28 mouse cellular contexts compared by ENCODE assay signal in the genomic region with DNA sequence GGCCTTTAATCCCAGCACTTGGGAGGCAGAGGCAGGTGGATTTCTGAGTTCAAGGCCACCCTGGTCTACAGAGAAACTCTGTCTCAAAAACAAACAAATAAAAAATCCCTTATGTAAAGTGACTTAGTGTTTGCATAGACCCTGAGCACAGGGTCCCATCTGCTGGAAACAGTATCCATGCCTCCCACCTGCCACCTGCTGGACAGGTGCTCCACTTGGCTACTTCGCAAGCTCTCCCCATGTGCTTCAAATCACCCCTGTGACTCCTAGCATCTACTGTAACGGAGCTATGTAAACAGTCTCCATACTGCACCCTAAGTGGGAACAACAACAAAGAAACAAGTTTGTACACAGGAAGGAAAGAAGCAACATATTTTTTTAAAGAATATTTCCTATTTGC. TPM values are rescaled to one million over a fixed set of nuclear protein-coding genes. Genes with fewer than 3 reads are reported as not detected.
DNase-seq lines count a peak whose midpoint lies in the region; ATAC-seq and TF ChIP-seq lines count a peak whose summit lies in the region.
"Had no signal": no experiment of that assay in that cellular context is flagged by ENCODE, and none has a peak within 500 bp of the region (broad histone marks: within the 10 kb centered on the region; RNA-seq: fewer than 3 reads in every experiment).

No protein-coding gene starts in this region.

- H3K36me3 ChIP-seq in lung, postnatal 0 days (ENCODE audit: insufficient read depth, low read length), result no peaks in the 10 kb centered on the region
- H3K36me3 ChIP-seq in E14TG2a.4 (ENCODE audit: insufficient read depth, low read length), result no peaks in the 10 kb centered on the region
- H3K36me3 ChIP-seq: embryonic facial prominence, embryonic 13.5 days; forebrain, embryonic 12.5 days; heart, embryonic 13.5 days; hindbrain, embryonic 12.5 days had no signal

- TF ChIP-seq EP300 in lung, postnatal 0 days (IDR thresholded peaks at IDR 0.05), result no peak

- H3K4me3 ChIP-seq in lung, postnatal 0 days (ENCODE audit: low read depth, low read length), result no peak overlapping the region
- no peak overlapping the region for H3K4me3 ChIP-seq in E14TG2a.4 (replicated peaks; ENCODE audit: low read length)
- no peak overlapping the region for H3K4me3 ChIP-seq in bone marrow, adult 2 months (replicated peaks; ENCODE audit: control insufficient read depth, low read depth, low read length)
- H3K4me3 ChIP-seq: embryonic facial prominence, embryonic 13.5 days; erythroblast, embryonic 14.5 days; forebrain, embryonic 12.5 days; heart, adult 2 months; heart, embryonic 13.5 days; hindbrain, embryonic 12.5 days had no signal

- no peak for TF ChIP-seq POLR2A in bone marrow, adult 2 months (IDR thresholded peaks at IDR 0.05; ENCODE audit: borderline replicate concordance, control insufficient read depth, low read depth, low read length)

- peak; percentile 21 for TF ChIP-seq CTCF in lung, postnatal 0 days (IDR thresholded peaks at IDR 0.05)
- TF ChIP-seq CTCF in E14TG2a.4 (conservative IDR thresholded peaks at IDR 0.05; ENCODE audit: low read length), result peak; percentile 16; the same call in 1 of the 2 replicates
- peak; percentile 12; the same call in 1 of the 2 replicates for TF ChIP-seq CTCF in bone marrow, adult 2 months (IDR thresholded peaks at IDR 0.05; ENCODE audit: control insufficient read depth, insufficient read depth, low read length)

- WGBS in lung, postnatal 0 days, result 51% methylated on average over 2 of the region's 2 CpGs
- WGBS in bone marrow, adult 2 months, result 87% methylated on average over 2 of the region's 2 CpGs

- no peaks in the 10 kb centered on the region for H3K4me1 ChIP-seq in lung, postnatal 0 days (ENCODE audit: insufficient read depth, low read depth, low read length)
- H3K4me1 ChIP-seq in E14TG2a.4 (replicated peaks; ENCODE audit: low read depth, low read length), result peaks cover 39% of the 10 kb centered on the region
- H3K4me1 ChIP-seq in bone marrow, adult 2 months (ENCODE audit: control insufficient read depth, insufficient read depth, low read length), result no peaks in the 10 kb centered on the region
- H3K4me1 ChIP-seq: forebrain, embryonic 12.5 days; hindbrain, embryonic 12.5 days had no signal

- H3K4me2 ChIP-seq in lung, postnatal 0 days (replicated peaks; ENCODE audit: low read depth, low read length), result no peak overlapping the region
- H3K4me2 ChIP-seq: embryonic facial prominence, embryonic 13.5 days; forebrain, embryonic 12.5 days; heart, embryonic 13.5 days; hindbrain, embryonic 12.5 days had no signal

- ATAC-seq in lung, postnatal 0 days, result no peak
- ATAC-seq: midbrain, embryonic 16.5 days; Patski had no signal

- no peak overlapping the region for H3K27ac ChIP-seq in lung, postnatal 0 days (ENCODE audit: low read length)
- no peak overlapping the region for H3K27ac ChIP-seq in bone marrow, adult 2 months (ENCODE audit: control insufficient read depth, insufficient read depth, low read depth, low read length, poor library complexity)
- H3K27ac ChIP-seq: embryonic facial prominence, embryonic 13.5 days; forebrain, embryonic 12.5 days; heart, adult 2 months; heart, embryonic 13.5 days; hindbrain, embryonic 12.5 days; macrophage had no signal

- H3K9me3 ChIP-seq in lung, postnatal 0 days (ENCODE audit: low read length), result no peaks in the 10 kb centered on the region
- H3K9me3 ChIP-seq in E14TG2a.4 (ENCODE audit: low read length), result no peaks in the 10 kb centered on the region
- H3K9me3 ChIP-seq: embryonic facial prominence, embryonic 13.5 days; forebrain, embryonic 12.5 days; heart, embryonic 13.5 days; hindbrain, embryonic 12.5 days had no signal

- H3K27me3 ChIP-seq in lung, postnatal 0 days (replicated peaks; ENCODE audit: insufficient read depth, low read length), result no peaks in the 10 kb centered on the region
- H3K27me3 ChIP-seq in E14TG2a.4 (ENCODE audit: insufficient read depth, low read length), result 0 out of 2 replicates have a peak, but pooled peaks cover 5% of the 10 kb centered on the region
- H3K27me3 ChIP-seq: embryonic facial prominence, embryonic 13.5 days had no signal

- H3K9ac ChIP-seq in lung, postnatal 0 days (replicated peaks; ENCODE audit: low read depth), result no peak overlapping the region
- H3K9ac ChIP-seq: embryonic facial prominence, embryonic 13.5 days; forebrain, embryonic 12.5 days; heart, embryonic 13.5 days; hindbrain, embryonic 12.5 days had no signal

- DNase-seq in kidney, postnatal 10 days, result peak; percentile 30
- no peak for DNase-seq in kidney, postnatal 25 days
- no peak for DNase-seq in lung, postnatal 0 days (ENCODE audit: low spot score)
- no peak for DNase-seq in lung, adult 18-20 months
- no peak for DNase-seq in ovary, postnatal 14 days (ENCODE audit: low spot score)
- no peak for DNase-seq in embryo, embryonic 9.5 days (ENCODE audit: extremely low spot score)
- DNase-seq: adrenal gland, adult 2 months; B cell, adult 2 months; cerebellum, adult 11-12 months; cerebellum, postnatal 10 days; gastrocnemius, postnatal 36 days; heart, adult 2 months; heart, postnatal 14 days; kidney, adult 2 months; layer of hippocampus, adult 9-11 months; right cerebral cortex, adult 18-20 months; thymus, postnatal 25 days had no signal

RNA-seq across cellular contexts. Expression of a gene that starts 14.8 kb away (rescaled TPM):
- 2.0 and 3.6 TPM in 2 replicates for polyA plus RNA-seq in lung, postnatal 0 days (2015; fragmentation: Nextera tagmentation; extraction: Ambion mirVana)
- polyA plus RNA-seq in bone marrow, adult 2 months (2011; ENCODE audit: insufficient read depth, insufficient read length, low replicate concordance, missing spikeins), result 2.1 TPM in 1 of 2 replicates, not detected in the other
- polyA plus RNA-seq: macrophage, Patski had no signal

RNA-seq across cellular contexts. Expression of a gene that starts 23.3 kb away (rescaled TPM):
- 8.9 and 9.4 TPM in 2 replicates for polyA plus RNA-seq in lung, postnatal 0 days (2015; fragmentation: Nextera tagmentation; extraction: Ambion mirVana)
- polyA plus RNA-seq in bone marrow, adult 2 months (2011; ENCODE audit: insufficient read depth, insufficient read length, low replicate concordance, missing spikeins), result 8.9 and 11.6 TPM in 2 replicates

RNA-seq across cellular contexts. Expression of a gene that starts 47.3 kb away (rescaled TPM):
- polyA plus RNA-seq in lung, postnatal 0 days (2015; fragmentation: Nextera tagmentation; extraction: Ambion mirVana), result not detected in 2 replicates
- not detected in 2 replicates for polyA plus RNA-seq in bone marrow, adult 2 months (2011; ENCODE audit: insufficient read depth, insufficient read length, low replicate concordance, missing spikeins)
- polyA plus RNA-seq: erythroblast, embryonic 14.5 days; heart, adult 2 months; heart, embryonic 13.5 days; kidney, adult 2 months; liver, embryonic 16.5 days; macrophage; Patski had no signal
